Mouse (Mus musculus): ENCODE results near the gene Nop16.
A peak's percentile ranks its signal among the peaks of the same experiment; 100 is the strongest.

Gene Nop16

GRCm38 (mm10) chr13:54596107-54596690, 6.3 kb upstream of the Nop16 start:
- DNase-seq (ENCODE audit: low spot score): no peak

DNA sequence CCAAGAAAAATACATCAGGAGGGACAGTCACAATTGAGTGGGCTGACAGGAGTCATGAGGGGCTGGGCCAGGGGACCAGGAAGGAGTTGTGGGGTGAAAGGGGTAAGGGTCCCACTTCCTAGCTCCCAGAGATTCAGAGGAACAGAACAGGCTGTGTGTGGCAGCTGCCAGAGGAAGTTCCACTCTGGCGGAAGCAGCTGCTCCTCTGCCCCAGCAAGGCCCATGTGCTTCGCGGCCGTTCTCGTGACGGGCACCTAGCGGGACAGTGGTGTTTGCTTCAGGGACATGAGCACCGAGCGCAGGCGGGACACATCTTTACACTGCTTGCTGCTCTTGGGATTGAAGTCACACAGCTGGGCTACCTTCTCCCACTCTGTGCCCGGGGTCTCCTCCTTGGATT, 3.7 kb upstream of the Nop16 start:
- no peak for DNase-seq (ENCODE audit: low spot score)

- DNase-seq (ENCODE audit: low spot score): no peak
These were observed 2.0 kb upstream of the Nop16 start for GRCm38 (mm10) chr13:54591776-54592356.

DNA sequence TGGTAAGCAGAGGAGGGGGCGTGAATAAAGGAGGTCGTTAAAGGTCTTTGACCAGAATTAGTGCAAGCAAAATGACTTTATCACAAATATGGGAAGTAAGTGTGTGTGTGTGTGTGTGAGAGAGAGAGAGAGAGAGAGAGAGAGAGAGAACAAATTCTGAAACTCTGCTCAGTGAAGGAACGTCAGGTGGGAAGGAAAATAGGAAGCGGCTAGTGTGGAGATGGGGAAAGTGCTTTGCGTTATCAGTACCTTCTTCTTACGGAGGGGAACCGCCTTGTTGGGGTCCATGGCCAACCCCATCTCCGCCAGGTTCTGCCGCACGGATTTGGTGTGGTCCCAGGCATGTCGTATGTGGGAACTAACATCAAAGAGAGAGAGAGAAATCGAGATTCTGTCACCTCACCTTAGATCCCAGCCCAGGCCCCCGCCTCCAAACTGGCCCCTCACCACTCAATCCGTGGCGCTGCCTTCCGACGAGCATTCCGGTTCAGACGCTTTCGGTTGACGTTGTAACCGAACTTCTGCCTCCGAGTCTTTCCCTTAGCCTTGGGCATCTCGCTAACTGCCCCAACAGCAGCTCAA, 385 bp downstream of the Nop16 start:
- no peak for DNase-seq (ENCODE audit: low spot score)

GRCm38 (mm10) chr13:54585831-54586230, 4.1 kb downstream of the Nop16 start:
- no peak for DNase-seq (ENCODE audit: low spot score)

DNA sequence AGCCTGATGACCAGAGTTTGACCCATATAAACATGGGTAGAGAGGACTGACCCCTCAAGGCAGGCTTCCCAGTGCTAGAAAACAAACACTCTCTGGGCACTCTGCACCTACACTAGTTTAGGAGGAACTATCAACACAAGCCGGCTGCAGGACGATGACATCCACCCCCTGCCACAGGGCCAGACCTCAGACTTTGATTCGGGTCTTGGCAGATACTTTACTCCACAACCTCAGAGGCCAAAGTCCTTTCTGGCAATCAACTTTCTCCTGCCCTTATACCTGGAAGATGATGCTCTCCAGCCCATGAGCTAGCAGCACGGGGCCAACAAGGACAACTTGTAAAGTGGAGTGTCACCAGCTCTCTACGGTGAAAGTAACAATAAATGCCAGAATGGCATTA, 7.0 kb downstream of the Nop16 start:
- DNase-seq (ENCODE audit: low spot score): no peak

- DNase-seq (ENCODE audit: low spot score): no peak
These were observed 7.8 kb downstream of the Nop16 start for GRCm38 (mm10) chr13:54582126-54582525.

DNA sequence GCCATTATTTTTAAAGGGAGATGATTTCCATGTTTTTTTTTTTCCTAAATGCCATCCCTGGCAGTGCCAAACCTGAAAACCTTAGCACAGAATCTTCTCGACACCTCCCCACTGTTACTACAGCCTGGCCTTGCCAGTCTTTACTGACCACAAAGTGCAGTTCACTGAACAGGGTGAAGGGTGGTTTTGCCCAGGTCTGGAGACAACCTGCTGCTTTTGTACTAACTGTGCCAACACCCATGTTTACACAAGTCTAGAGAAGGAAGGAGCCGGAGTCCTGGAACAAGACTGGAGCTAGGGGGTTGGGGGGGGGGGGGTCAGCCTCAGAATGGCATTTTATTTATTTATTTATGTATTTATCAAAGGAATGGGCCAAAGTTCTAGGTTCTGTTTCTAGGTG, 8.5 kb downstream of the Nop16 start:
- peak; percentile 46 for DNase-seq (ENCODE audit: low spot score)

DNA sequence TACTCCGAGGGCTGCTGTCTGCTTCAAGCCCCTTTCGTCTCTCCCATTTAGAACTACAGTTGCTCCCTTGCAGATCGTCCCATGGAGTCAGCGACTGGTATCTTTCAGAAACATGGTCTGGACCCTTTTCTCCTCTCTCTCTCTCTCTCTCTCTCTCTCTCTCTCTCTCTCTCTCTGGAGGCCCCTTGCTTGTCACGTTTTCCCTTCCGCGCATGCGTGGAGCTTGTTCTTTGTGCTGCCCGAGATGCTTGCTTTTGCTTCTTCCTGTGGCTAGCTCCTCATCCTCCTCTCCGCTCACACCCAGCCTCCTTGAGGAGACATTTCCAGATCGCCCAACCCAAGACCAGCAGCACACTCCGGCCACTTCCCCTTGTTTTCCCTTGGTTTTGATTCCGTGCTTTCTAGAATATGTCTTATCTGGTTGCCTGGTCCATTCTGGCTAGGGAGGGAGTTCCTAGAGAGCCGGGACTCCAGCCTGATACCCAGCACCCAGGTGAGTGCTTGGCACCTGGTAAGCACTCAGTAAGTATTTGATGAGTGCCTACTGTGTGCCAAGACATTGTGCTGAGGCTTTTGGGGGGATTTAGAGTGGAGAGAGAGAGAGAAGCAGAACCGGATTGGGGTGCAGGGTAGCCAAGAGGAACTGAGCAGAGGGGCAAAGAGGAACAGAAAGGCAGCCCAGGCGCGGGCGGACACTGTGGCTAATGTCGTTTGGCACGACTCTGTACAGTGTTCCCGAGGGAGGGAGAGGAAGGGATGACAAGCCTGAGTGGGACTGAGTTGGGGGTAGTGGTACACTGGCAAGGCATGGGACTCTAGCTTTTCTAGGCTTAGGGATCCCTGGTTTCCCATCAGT, 12.0 kb downstream of the Nop16 start:
- DNase-seq (ENCODE audit: low spot score): no peak

DNA sequence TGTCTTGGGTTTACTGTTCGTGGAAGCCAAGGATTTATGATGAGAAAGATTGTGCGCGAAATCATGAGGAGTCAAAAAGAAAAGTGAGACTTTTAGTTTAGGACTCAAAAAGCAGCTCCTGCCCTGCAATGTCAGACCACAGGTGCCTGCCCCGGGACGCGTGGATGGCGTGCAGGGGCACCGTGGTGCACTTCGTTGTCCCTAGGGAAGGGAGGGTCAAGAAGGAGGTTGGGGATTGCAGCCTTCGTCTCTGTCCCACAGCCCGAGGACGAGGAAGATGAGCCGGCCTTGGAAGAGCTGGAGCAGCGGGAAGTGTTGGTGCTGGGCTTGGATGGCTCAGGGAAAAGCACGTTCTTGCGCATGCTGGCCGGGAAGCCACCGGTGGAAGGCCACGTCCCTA, 14.4 kb downstream of the Nop16 start:
- DNase-seq (ENCODE audit: low spot score): no peak

DNA sequence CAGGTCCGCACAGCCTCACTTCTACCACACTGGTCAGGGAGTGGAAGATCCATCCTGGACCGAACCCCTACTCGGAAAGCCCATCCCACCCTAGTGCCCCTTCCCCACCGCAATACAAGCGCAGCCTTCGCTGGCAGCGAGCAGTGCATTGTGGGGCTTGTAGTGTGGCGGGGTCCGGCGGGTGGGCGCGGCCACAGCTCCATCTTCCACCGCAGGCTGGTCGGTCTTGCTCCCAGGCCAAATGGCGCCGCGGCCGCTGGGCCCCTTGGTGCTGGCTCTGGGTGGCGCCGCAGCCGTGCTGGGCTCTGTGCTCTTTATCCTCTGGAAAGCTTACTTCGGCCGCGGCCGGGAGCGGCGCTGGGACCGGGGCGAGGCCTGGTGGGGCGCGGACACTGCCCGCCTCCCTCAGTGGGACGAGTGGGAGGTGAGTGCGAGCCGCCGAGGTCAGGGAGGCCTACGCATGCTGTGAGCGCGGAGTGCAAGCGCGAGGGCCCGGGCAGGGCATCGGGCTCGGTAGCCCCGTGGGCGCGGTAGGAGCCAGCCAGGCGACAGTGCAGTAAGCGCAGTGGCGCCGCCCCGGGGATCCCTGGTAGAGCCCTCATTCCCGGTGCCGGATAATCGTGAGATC, 14.9 kb downstream of the Nop16 start, which contains the start of gene Arl10:
Gene Arl10, plus strand, starts transcription at position 162 of the 628 bp plus-strand sequence.
- peak; percentile 74 for DNase-seq (ENCODE audit: low spot score)

DNA sequence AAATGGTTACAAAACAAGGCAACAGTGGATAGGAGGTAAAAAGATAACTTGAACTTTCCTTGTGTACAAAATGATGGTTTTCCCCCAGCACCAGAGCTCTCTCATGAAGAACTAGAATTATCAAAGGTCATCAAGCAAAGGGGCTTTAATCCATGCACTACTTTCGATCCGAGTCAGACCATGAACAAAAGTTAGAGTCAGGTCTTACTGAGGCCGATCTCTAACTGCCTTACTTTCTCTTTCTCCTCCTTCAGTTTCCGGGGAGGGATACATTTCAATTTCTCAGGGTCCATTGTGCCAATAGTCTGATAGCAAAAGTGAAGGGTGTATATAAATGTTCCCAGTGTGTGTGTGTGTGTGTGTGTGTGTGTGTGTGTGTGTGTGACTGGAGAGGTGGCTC, 17.3 kb downstream of the Nop16 start:
- no peak for DNase-seq (ENCODE audit: low spot score)

- no peak for DNase-seq (ENCODE audit: low spot score)
These were observed 18.3 kb downstream of the Nop16 start for GRCm38 (mm10) chr13:54571637-54572036.

DNA sequence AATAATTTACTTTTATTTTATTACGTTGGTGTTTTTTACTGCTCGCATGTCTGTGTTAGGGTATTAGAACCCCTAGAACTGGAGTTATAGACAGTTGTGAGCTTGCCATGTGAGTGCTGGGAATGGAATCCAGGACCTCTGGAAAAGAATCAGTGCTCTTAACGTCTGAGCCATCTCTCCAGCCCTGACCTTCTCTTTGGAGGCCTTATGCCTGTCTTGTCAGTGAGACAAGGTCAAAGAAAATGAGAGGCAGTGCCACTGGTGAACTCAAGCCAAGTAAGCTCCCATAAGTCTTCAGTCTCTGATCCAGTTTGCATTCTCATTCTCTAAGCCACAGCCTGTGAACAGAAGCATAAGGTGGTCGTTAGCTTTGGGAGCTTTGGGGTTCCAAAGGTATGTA, 19.2 kb downstream of the Nop16 start:
- no peak for DNase-seq (ENCODE audit: low spot score)

- DNase-seq (ENCODE audit: low spot score): no peak
These were observed 20.6 kb downstream of the Nop16 start for GRCm38 (mm10) chr13:54569282-54569681.

DNA sequence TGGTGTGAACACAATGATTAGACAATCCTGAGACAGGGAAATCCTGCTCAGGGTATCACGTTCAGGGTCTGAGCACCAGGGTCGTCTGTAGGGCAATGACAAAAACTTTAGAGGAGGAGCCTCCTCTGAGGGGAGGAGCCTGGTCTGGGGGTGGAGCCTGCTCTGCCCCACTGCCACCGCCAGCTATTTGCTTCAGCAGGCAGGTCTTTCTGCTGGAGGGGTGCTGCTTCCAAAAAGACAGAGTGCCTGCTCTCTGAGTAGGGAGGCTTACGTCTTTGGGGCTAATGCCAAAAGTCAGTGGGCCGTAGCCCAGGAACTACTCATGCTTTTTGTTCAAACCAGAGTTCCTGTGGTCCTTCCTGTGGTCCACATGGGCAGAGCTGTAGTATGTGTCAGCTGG, 21.5 kb downstream of the Nop16 start:
- DNase-seq (ENCODE audit: low spot score): no peak

- DNase-seq (ENCODE audit: low spot score): peak; percentile 50
These were observed 24.1 kb downstream of the Nop16 start for GRCm38 (mm10) chr13:54565594-54566345.

DNA sequence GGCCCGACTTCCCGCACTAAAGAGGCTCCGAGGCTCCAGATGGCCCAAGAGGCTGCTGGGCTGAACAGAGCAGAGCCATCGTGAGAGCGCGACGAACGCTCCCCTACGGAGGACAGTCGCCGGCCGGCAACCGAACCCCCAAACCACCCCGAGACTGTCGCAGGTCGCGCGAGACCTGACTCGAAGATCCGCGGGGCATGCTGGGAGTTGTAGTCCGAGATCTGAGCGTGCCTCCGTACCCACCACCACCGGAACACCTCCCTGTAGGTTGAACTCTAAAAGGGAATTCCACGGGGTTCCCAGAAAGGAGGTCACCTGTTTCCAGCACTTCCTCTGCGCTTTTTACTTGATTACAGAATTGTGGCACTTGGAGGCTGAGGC, 24.7 kb downstream of the Nop16 start, which contains the start of gene 4833439L19Rik:
Gene 4833439L19Rik, minus strand, starts transcription at position 235 of the 381 bp plus-strand sequence.
- peak; percentile 96 for DNase-seq (ENCODE audit: low spot score)

DNA sequence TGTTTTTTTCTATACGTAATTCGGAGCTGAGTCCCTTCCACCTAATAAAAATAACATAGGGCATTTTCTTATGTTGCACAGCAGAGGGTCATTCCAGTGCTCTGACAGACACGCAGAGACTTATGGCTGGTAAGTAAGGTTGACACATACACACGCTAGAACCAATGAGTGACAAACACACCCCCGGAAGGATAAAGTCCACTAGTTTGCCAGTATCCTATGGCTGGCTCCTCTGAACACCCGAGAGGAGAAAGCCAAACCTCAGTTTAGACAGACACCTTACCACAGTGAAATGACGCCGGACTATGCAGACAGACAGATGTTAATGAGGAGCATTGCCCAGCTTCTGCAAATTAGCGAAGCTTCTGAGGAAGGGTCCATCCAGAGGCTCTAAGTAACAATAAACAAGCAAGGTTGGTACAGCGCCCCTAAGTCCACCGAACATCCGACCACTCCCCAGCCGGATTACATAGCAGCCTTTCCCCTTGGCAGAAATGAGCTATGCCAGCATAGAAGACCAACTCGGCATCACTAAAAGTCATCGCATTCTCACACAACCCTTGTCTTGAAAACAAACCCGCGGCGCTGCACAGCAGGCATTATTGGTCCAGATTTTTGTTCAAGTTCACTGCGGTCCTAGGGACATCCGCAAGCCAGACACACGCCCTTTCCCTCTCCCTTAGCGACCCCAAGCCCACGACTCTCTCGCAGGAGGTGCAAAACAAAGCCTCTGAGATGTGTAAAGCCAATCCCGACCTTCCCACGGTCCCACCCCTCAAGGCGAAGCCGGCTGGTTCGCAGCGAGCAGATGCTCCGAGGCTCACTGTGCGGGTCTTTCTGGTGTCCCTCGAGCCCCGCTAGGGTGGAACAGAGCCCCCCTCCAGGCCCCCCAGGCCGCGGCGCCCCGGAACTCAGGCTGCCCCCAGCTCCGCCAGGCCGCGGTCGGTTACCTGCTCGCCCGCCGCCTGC, 25.4 kb downstream of the Nop16 start:
- DNase-seq (ENCODE audit: low spot score): no peak

- peak; percentile 18 for DNase-seq (ENCODE audit: low spot score)
These were observed 27.3 kb downstream of the Nop16 start for GRCm38 (mm10) chr13:54562562-54562961.
